Mouse (Mus musculus) adrenal gland, postnatal 36 days (tissue): ENCODE results near the gene Ccdc149. TPM values are rescaled to one million over a fixed set of nuclear protein-coding genes. Genes with fewer than 3 reads are reported as not detected.
A peak's percentile ranks its signal among the peaks of the same experiment; 100 is the strongest.

ENCODE experiments used
- DNase-seq, 2 experiments: peaks; one replicate each; pipeline ENCODE4 v3.0.0; 2021; ENCODE audit warnings: mixed read lengths in 1 of 2
- total RNA-seq, 2 experiments: library from RNA; stranded (reverse); gene quantifications; 2 replicates each; pipeline ENCODE4 v1.2.3; 2021

Ccdc149 gene
- total RNA-seq, 2 experiments from 2014 or later = 4.9 to 8.3 TPM

GRCm38 (mm10) chr5:52375847-52376246, 95.5 kb downstream of the Ccdc149 start:
- no peak for DNase-seq

- DNase-seq = no peak
Observed at GRCm38 (mm10) chr5:52370901-52371300, 100.4 kb downstream of the Ccdc149 start.

- no peak for DNase-seq
Observed at GRCm38 (mm10) chr5:52367866-52368840, 103.2 kb downstream of the Ccdc149 start.

- no peak for DNase-seq
Observed at GRCm38 (mm10) chr5:52366661-52367060, 104.7 kb downstream of the Ccdc149 start.

GRCm38 (mm10) chr5:52365930-52366329, 105.4 kb downstream of the Ccdc149 start:
- no peak for DNase-seq

GRCm38 (mm10) chr5:52364521-52364920, 106.8 kb downstream of the Ccdc149 start:
- no peak for DNase-seq

- peak; percentile 90 to 91 for DNase-seq
Observed at GRCm38 (mm10) chr5:52363468-52364150, 107.7 kb downstream of the Ccdc149 start, which contains the start of gene Sod3. Sod3 (plus strand) TSS chr5:52363791.

- peak in 1 of 2 experiments; percentile 13 for DNase-seq
Observed at GRCm38 (mm10) chr5:52362776-52363467, 108.4 kb downstream of the Ccdc149 start.

- DNase-seq = no peak
Observed at GRCm38 (mm10) chr5:52360286-52361049, 110.9 kb downstream of the Ccdc149 start.

GRCm38 (mm10) chr5:52358120-52358519, 113.2 kb downstream of the Ccdc149 start:
- DNase-seq = no peak

GRCm38 (mm10) chr5:52357175-52357754, 114.1 kb downstream of the Ccdc149 start:
- no peak for DNase-seq

GRCm38 (mm10) chr5:52355612-52356011, 115.7 kb downstream of the Ccdc149 start:
- peak; percentile 23 to 25 for DNase-seq

GRCm38 (mm10) chr5:52354441-52354840, 116.9 kb downstream of the Ccdc149 start:
- DNase-seq = peak in 1 of 2 experiments; percentile 12

- DNase-seq = no peak
Observed at GRCm38 (mm10) chr5:52352730-52353129, 118.6 kb downstream of the Ccdc149 start.

- no peak for DNase-seq
Observed at GRCm38 (mm10) chr5:52351561-52351960, 119.8 kb downstream of the Ccdc149 start.

GRCm38 (mm10) chr5:52350451-52350850, 120.9 kb downstream of the Ccdc149 start:
- DNase-seq = no peak

- DNase-seq = no peak
Observed at GRCm38 (mm10) chr5:52346890-52347289, 124.4 kb downstream of the Ccdc149 start.

- no peak for DNase-seq
Observed at GRCm38 (mm10) chr5:52339134-52339533, 132.2 kb downstream of the Ccdc149 start.

GRCm38 (mm10) chr5:52335590-52335989, 135.7 kb downstream of the Ccdc149 start:
- DNase-seq = peak in 1 of 2 experiments; percentile 7

- no peak for DNase-seq
Observed at GRCm38 (mm10) chr5:52332120-52332519, 139.2 kb downstream of the Ccdc149 start.
